Mouse (Mus musculus) forebrain, embryonic 14.5 days (tissue): ENCODE data around the gene Svop. TPM values are rescaled to one million over a fixed set of nuclear protein-coding genes. Genes with fewer than 3 reads are reported as not detected.
A peak's percentile ranks its signal among the peaks of the same experiment; 100 is the strongest.

Source experiments
- ATAC-seq: fragments of 200-750 bp; cut with Nextera tagmentation; 2 replicates; pipeline ENCODE4 v1.8.0; 2017; ENCODE audit warnings: mild to moderate bottlenecking, moderate library complexity
- DNase-seq: peaks from one replicate; pipeline ENCODE4 v3.0.0-alpha.2; 2015; ENCODE audit warnings: low spot score
- H3K27ac ChIP-seq: fragments of 300-500 bp; sonication (generic); 2 replicates; pipeline ENCODE4 v1.5.1; 2014; ENCODE audit warnings: low read depth, mild to moderate bottlenecking, control low read depth, low read length, moderate library complexity
- H3K27me3 ChIP-seq: fragments of 300-500 bp; sonication (generic); replicated peaks from 2 replicates; pipeline ENCODE4 v1.6.1; 2014; ENCODE audit warnings: low read length, control low read depth, mixed read lengths; ENCODE audit not compliant: control insufficient read depth, insufficient read depth
- H3K36me3 ChIP-seq: fragments of 300-500 bp; sonication (generic); 2 replicates; pipeline ENCODE4 v1.6.1; 2014; ENCODE audit warnings: low read length, control low read depth; ENCODE audit not compliant: control insufficient read depth, insufficient read depth
- H3K4me1 ChIP-seq: fragments of 300-500 bp; sonication (generic); 2 replicates; pipeline ENCODE4 v1.6.1; 2014; ENCODE audit warnings: antibody characterized with exemption, low read length, control low read depth; ENCODE audit not compliant: control insufficient read depth, insufficient read depth
- H3K4me2 ChIP-seq: fragments of 300-500 bp; sonication (generic); 2 replicates; pipeline ENCODE4 v1.6.1; 2014; ENCODE audit warnings: mild to moderate bottlenecking, control low read depth, low read length
- H3K4me3 ChIP-seq: fragments of 300-500 bp; sonication (generic); 2 replicates; pipeline ENCODE4 v1.5.1; 2014; ENCODE audit warnings: low read depth, low read length, control low read depth
- H3K9ac ChIP-seq: fragments of 300-500 bp; sonication (generic); 2 replicates; pipeline ENCODE4 v1.6.1; 2014; ENCODE audit warnings: mild to moderate bottlenecking, low read length, control low read depth, moderate library complexity
- H3K9me3 ChIP-seq: fragments of 300-500 bp; sonication (generic); replicated peaks from 2 replicates; pipeline ENCODE4 v1.6.1; 2016; ENCODE audit warnings: low read length, control low read depth, mixed read lengths; ENCODE audit not compliant: control insufficient read depth
- WGBS: fragments of 180-500 bp; shearing (Covaris S2); extraction: QIAGEN DNeasy Blood & Tissue Kit; methylation state at CpG from one replicate; pipeline ENCODE4 v1.1.7; 2014; 5-methylcytosine and 5-hydroxymethylcytosine counted together
- polyA plus RNA-seq: library from polyadenylated mRNA; unstranded; fragments of >200 nt; fragmentation: Nextera tagmentation; extraction: Ambion mirVana; gene quantifications from 2 replicates; pipeline ENCODE4 v1.2.1, GENCODE M21; 2014

Gene Svop
- polyA plus RNA-seq, 1 experiment from 2014 or later, result 60.5 TPM

DNA sequence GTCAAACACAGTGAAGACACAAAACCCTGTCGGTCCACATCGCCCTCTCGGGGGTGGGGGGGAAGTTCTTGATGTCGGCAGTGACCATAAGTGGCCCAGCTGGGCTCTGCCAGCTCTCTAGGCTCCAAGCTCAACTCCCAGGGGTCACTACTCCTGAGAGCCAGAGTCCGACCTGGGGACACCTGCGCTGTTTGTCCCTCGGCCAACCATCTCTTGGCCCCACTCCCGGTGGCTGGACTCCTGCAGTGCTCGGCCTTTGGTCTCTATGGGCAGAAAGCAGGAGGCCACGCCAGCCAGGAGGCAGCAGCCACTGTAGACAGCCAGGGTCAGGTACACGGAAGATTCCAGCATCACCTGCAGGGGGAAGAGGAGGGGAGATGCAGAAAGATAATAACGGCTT is 63.3 kb downstream of the Svop start:
- Histone ChIP-seq H3K27me3 (no peaks in the 10 kb centered on the region), H3K9ac (no peak overlapping the region), H3K4me3 (no peak overlapping the region), H3K4me2 (no peak overlapping the region), H3K27ac (no peak overlapping the region), H3K9me3 (no peaks in the 10 kb centered on the region), H3K36me3 (peaks cover 14% of the 10 kb centered on the region; the same call in 1 of the 2 replicates), H3K4me1 (no peaks in the 10 kb centered on the region)
- no peak for ATAC-seq
- DNase-seq, result no peak
- 87% methylated on average over 12 of the region's 12 CpGs for WGBS

DNA sequence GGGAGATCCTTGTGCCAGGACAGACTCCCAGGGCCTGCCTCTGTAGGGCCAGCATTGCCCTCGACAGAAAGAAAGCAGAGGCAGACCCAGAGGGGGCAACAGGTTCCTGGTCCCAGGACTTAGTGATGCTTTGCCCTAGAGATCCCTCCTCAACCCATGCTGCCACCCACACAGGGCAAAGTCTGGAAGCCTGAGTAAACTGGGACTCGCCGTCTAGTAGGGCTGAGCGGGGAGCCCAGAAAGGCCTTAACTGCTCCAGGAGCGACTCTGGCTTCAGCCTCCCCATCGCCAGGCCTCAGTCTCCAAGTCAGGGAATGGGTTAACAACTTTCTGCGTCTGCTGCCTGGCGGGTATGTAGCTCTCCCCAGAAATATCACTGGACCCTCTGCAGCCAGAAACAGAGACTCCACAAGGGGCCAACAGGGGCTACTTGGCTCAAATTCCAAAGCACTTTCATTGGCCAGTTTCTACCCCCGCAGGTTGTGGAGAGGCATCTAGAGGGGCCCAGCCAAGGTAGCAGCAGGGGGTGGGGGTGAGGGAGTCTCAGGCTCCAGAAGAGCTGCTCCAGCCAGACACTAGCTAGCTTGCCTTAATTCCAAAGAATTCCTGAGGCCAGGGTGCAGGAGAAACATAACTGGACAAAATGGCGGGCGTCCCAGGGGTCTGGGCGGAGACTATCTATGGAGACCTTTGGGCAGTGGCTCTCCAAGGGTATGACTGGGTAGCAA is 64.0 kb downstream of the Svop start:
- DNase-seq (no peak), ATAC-seq (no peak)
- Histone ChIP-seq H3K4me3 (no peak overlapping the region), H3K36me3 (peaks cover 14% of the 10 kb centered on the region; the same call in 1 of the 2 replicates), H3K9ac (no peak overlapping the region), H3K27me3 (no peaks in the 10 kb centered on the region), H3K4me1 (no peaks in the 10 kb centered on the region), H3K4me2 (no peak overlapping the region), H3K9me3 (no peaks in the 10 kb centered on the region), H3K27ac (no peak overlapping the region)
- WGBS, result 89% methylated on average over 12 of the region's 12 CpGs

DNA sequence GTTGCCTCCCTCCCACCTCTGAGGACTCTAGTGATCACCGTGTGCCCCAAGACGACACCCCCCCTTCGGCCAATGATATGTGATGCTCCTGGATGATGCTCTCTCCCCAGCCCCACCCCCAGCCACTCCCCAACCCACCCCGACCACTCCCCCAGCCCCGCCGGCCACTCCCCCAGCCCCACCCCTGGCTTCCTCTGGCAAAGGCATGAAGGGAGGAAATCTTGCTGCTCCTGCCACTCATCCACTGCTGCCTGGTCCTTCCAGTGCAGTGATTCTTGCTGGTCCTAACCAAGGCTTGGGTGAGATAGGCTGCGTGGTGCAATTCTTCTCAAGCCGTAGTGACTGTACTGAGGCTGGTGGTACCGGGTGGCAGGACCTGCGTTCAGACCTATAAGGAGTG is 66.5 kb downstream of the Svop start:
- no peak overlapping the region for H3K9ac ChIP-seq
- no peak for DNase-seq
- no peaks in the 10 kb centered on the region for H3K4me1 ChIP-seq
- peaks cover 8% of the 10 kb centered on the region; the same call in 1 of the 2 replicates for H3K36me3 ChIP-seq
- no peak overlapping the region for H3K4me3 ChIP-seq
- H3K9me3 ChIP-seq, result no peaks in the 10 kb centered on the region
- H3K4me2 ChIP-seq, result peak overlapping the region; percentile 14; the same call in 1 of the 2 replicates
- H3K27me3 ChIP-seq, result no peaks in the 10 kb centered on the region
- no peak for ATAC-seq
- 9% methylated on average over 10 of the region's 10 CpGs for WGBS
- no peak overlapping the region for H3K27ac ChIP-seq

DNA sequence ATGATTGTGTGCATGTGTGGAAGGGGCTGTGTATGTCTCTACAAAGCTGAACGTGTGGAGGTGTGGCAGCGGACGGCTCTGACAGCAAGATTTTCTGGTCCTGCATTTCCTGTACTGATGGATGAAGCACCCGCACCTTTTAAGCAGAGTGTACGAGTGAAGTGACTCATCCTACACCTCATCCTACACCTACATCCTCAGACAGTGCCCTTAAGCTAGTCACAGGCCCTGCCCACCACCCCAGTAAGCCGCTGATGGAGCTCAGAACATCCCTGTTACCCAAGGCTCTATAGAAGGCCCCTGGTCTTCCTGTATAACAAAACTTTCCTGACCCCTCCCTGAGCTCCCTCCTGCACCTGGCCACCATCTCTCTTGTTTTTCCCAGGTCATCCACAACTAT is 67.0 kb downstream of the Svop start:
- Histone ChIP-seq H3K36me3 (peaks cover 8% of the 10 kb centered on the region; the same call in 1 of the 2 replicates), H3K27me3 (no peaks in the 10 kb centered on the region), H3K9ac (no peak overlapping the region), H3K4me2 (peak overlapping the region; percentile 14; the same call in 1 of the 2 replicates), H3K27ac (no peak overlapping the region), H3K9me3 (no peaks in the 10 kb centered on the region), H3K4me3 (no peak overlapping the region), H3K4me1 (no peaks in the 10 kb centered on the region)
- DNase-seq, result no peak
- 56% methylated on average over 6 of the region's 6 CpGs for WGBS
- no peak for ATAC-seq

DNA sequence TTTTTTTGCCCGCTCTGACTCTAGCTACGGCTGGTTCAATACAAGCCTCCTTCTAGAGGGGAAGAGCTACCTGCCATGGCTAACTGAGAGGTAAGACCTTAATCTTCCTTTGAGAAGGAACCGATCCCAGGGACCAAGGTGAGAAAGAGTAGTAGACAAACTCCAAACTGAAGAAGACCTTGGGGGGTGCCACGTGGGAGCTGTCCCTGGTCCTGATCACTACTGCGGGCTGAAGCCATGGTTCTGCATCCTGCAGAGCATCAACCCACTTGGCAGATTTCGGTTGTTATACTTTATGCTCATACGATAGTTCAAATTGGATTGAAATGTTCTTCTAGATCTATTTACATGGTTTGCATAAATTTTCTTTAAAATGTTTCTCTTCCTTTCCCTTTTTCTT is 76.2 kb downstream of the Svop start:
- H3K9ac ChIP-seq, result no peak overlapping the region
- H3K27ac ChIP-seq, result no peak overlapping the region
- no peak overlapping the region for H3K4me2 ChIP-seq
- no peak overlapping the region for H3K4me3 ChIP-seq
- no peaks in the 10 kb centered on the region for H3K4me1 ChIP-seq
- ATAC-seq (no peak), DNase-seq (no peak)
- no peaks in the 10 kb centered on the region for H3K27me3 ChIP-seq
- no peaks in the 10 kb centered on the region for H3K9me3 ChIP-seq
- WGBS, result 71% methylated on average over 7 of the region's 7 CpGs
- H3K36me3 ChIP-seq, result no peaks in the 10 kb centered on the region

DNA sequence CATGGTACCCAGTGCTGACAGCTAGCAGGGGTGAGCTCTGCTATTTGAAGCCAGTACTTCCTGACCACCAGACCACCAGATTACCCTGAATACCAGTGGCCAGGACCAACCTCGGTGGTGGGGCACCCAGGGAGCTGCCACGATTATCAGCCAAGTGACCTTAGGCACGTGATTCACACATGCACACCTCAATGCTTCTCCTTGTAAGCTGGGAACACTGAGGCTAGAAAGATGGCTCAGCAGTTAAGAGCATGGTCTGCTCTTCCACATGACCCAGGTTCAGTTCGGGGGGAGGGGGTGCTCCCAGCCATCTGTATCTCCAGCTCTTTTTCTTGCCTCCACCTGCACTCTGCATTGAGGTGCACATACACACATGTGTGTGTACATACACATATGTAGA is 82.3 kb downstream of the Svop start:
- Histone ChIP-seq H3K36me3 (no peaks in the 10 kb centered on the region), H3K4me3 (no peak overlapping the region), H3K4me2 (no peak overlapping the region), H3K9ac (no peak overlapping the region), H3K9me3 (no peaks in the 10 kb centered on the region), H3K27me3 (no peaks in the 10 kb centered on the region), H3K27ac (no peak overlapping the region), H3K4me1 (no peaks in the 10 kb centered on the region)
- WGBS, result 77% methylated on average over 4 of the region's 4 CpGs
- DNase-seq (no peak), ATAC-seq (no peak)

DNA sequence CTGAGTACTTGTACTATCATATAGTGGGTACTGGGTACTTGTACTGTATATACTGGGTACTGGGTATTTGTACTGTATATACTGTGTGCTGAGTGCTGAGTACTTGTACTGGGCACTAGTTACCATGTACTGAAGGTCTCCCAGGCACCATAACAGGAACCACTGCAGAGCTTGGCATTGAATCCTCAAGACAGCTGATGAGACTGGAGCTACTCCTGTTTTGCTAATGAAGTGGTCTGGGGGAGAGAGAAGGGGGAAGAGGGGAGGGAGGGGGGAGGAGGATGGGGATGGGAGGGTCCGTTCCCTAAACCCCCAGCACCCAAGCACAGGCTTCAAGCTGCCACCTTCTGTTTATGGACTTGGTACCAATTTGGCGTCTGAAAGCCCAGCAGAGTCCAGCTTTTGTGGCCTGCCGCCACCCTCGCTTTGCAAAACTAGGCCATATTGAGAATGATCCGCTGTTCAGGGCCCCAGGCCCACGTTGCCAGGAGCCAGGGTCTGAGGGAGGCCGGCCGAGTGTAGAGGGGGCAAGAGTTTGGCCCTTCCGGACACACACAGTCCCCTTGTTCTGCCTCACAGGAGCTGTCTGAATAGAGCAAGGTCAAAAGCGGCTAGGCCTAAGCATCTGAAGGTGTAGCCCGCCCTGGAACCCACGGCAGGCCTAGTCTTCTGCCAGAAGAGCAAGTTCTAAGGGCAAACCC is 83.5 kb downstream of the Svop start:
- Histone ChIP-seq H3K27ac (no peak overlapping the region), H3K27me3 (no peaks in the 10 kb centered on the region), H3K9me3 (no peaks in the 10 kb centered on the region), H3K9ac (no peak overlapping the region), H3K36me3 (no peaks in the 10 kb centered on the region), H3K4me2 (no peak overlapping the region), H3K4me1 (no peaks in the 10 kb centered on the region), H3K4me3 (no peak overlapping the region)
- 69% methylated on average over 12 of the region's 12 CpGs for WGBS
- ATAC-seq (no peak), DNase-seq (no peak)

DNA sequence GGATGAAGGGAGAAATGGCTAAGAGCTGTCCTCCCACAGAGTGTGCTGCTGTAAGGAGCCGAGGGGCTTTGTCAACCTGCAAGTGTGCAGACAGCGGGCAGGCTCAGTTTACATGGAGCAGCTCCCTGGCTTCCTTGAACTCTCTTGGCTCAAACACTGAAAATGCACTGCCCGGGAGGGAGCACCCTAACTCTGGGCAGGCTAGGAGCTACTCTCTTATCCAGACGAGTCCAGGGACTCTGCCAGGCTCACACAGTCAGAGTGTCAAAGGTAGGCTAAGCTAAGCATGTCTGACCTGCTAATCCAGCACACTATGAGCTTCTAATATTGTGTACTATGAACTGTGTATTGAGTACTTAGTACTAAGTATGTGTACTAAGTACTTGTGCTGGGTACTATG is 84.4 kb downstream of the Svop start:
- 82% methylated on average over 4 of the region's 4 CpGs for WGBS
- ATAC-seq, result no peak

DNA sequence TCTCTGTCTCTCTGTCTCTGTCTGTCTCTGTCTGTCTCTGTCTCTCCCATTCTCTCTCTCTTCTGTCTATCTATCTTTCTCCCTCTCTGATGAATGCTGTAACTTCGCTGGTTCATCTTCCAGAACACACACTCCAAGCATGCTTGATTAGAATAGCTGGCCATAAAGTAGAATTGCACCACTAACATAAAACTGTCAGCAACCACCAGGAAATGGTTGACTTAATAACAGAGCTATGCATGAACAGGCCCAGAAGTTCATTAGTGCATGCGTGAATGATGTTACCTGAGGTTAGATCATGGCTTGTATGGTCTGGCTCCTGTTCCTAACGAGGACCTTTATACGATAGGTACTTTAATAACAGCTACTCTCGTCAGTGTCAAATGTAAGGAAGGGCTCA is 86.3 kb downstream of the Svop start:
- no peak overlapping the region for H3K27ac ChIP-seq
- H3K4me2 ChIP-seq, result no peak overlapping the region
- H3K9ac ChIP-seq, result no peak overlapping the region
- no peaks in the 10 kb centered on the region for H3K4me1 ChIP-seq
- DNase-seq (no peak), ATAC-seq (no peak)
- H3K27me3 ChIP-seq, result no peaks in the 10 kb centered on the region
- H3K9me3 ChIP-seq, result no peaks in the 10 kb centered on the region
- 71% methylated on average over 5 of the region's 5 CpGs for WGBS
- H3K4me3 ChIP-seq, result no peak overlapping the region
- no peaks in the 10 kb centered on the region for H3K36me3 ChIP-seq

More for the DNA sequence above, 84.4 kb downstream of the Svop start:
- Histone ChIP-seq H3K9me3 (no peaks in the 10 kb centered on the region), H3K27ac (no peak overlapping the region), H3K4me2 (no peak overlapping the region), H3K36me3 (no peaks in the 10 kb centered on the region), H3K4me3 (no peak overlapping the region), H3K9ac (no peak overlapping the region), H3K4me1 (no peaks in the 10 kb centered on the region), H3K27me3 (no peaks in the 10 kb centered on the region)
- no peak for DNase-seq
